ENCODE assay signal across 20 mouse cellular contexts in genomic region chr3:66505476-66506076, GRCm38 (mm10).
A peak's percentile ranks its signal among the peaks of the same experiment; 100 is the strongest.
DNase-seq lines count a peak whose midpoint lies in the region; ATAC-seq and TF ChIP-seq lines count a peak whose summit lies in the region.
"Had no signal": no experiment of that assay in that cellular context is flagged by ENCODE, and none has a peak within 500 bp of the region (broad histone marks: within the 10 kb centered on the region; RNA-seq: fewer than 3 reads in every experiment).

No protein-coding gene starts in this region.

- H3K9me3 ChIP-seq in limb, embryonic 12.5 days: no peaks in the 10 kb centered on the region
- H3K9me3 ChIP-seq in liver, embryonic 12.5 days (replicated peaks): no peaks in the 10 kb centered on the region
- H3K9me3 ChIP-seq: hindbrain, embryonic 13.5 days; limb, embryonic 13.5 days; liver, embryonic 15.5 days; neural tube, embryonic 13.5 days had no signal

- WGBS in cerebellum, adult 2 months: 13% methylated on average over 6 of the region's 6 CpGs
- 37% methylated on average over 6 of the region's 6 CpGs for WGBS in limb, embryonic 12.5 days
- 66% methylated on average over 6 of the region's 6 CpGs for WGBS in liver, embryonic 12.5 days (ENCODE audit: insufficient replicate concordance)

- TF ChIP-seq CTCF in cerebellum, adult 2 months (IDR thresholded peaks at IDR 0.05; ENCODE audit: borderline replicate concordance, insufficient read depth, low read depth, low read length): no peak

- H3K4me1 ChIP-seq in cerebellum, adult 2 months (ENCODE audit: control insufficient read depth, insufficient read depth, low read length): no peaks in the 10 kb centered on the region; the same call in 1 of the 2 replicates
- H3K4me1 ChIP-seq in limb, embryonic 12.5 days (replicated peaks): peaks cover 41% of the 10 kb centered on the region
- H3K4me1 ChIP-seq in liver, embryonic 12.5 days: peaks cover 14% of the 10 kb centered on the region

- no peaks in the 10 kb centered on the region for H3K27me3 ChIP-seq in cerebellum, adult 2 months (ENCODE audit: control insufficient read depth, insufficient read depth, low read length)
- H3K27me3 ChIP-seq in limb, embryonic 12.5 days: no peaks in the 10 kb centered on the region
- H3K27me3 ChIP-seq in liver, embryonic 12.5 days (replicated peaks): no peaks in the 10 kb centered on the region; the same call in 1 of the 2 replicates
- H3K27me3 ChIP-seq: hindbrain, embryonic 13.5 days; neural tube, embryonic 13.5 days had no signal

- intact Hi-C loops in left cerebral cortex, postnatal 4 days (cut with DNase I): no loop called here
- intact Hi-C loops in left cerebral cortex, postnatal 36 days (cut with DNase I): no loop called here

- no peak for TF ChIP-seq POLR2A in cerebellum, adult 2 months (IDR thresholded peaks at IDR 0.05; ENCODE audit: borderline replicate concordance, insufficient read depth, low read length)

- no peak overlapping the region; the same call in 1 of the 2 replicates for H3K27ac ChIP-seq in cerebellum, adult 2 months (ENCODE audit: insufficient read depth, low read length)
- H3K27ac ChIP-seq in limb, embryonic 12.5 days: 0 out of 2 replicates have a peak overlapping the region, but pooled peaks have one; percentile 35
- no peak overlapping the region for H3K27ac ChIP-seq in liver, embryonic 12.5 days
- H3K27ac ChIP-seq: hindbrain, embryonic 13.5 days; kidney, postnatal 0 days; layer of hippocampus, adult 2 months; limb, embryonic 13.5 days; liver, embryonic 15.5 days; neural tube, embryonic 13.5 days had no signal

- H3K36me3 ChIP-seq in limb, embryonic 12.5 days: no peaks in the 10 kb centered on the region
- H3K36me3 ChIP-seq in liver, embryonic 12.5 days: no peaks in the 10 kb centered on the region
- H3K36me3 ChIP-seq: hindbrain, embryonic 13.5 days; limb, embryonic 13.5 days; liver, embryonic 15.5 days; neural tube, embryonic 13.5 days had no signal

- peak; percentile 20 to 41 for DNase-seq in cerebellum, adult 2 months
- DNase-seq in left cerebral cortex, postnatal 4 days: peak; percentile 9
- DNase-seq in left cerebral cortex, postnatal 36 days (ENCODE audit: low spot score in 2 of 2): no peak
- peak; percentile 57 to 74 for DNase-seq in cerebellum, postnatal 10 days
- DNase-seq in thymus, postnatal 25 days: no peak
- DNase-seq: adrenal gland, adult 8-10 months; forebrain, postnatal 0 days; heart, adult 18-20 months; lung, postnatal 14 days; right cerebral cortex, postnatal 4 days had no signal

- no peak overlapping the region for H3K4me2 ChIP-seq in limb, embryonic 12.5 days
- H3K4me2 ChIP-seq in liver, embryonic 12.5 days: no peak overlapping the region
- H3K4me2 ChIP-seq: hindbrain, embryonic 13.5 days; limb, embryonic 13.5 days; liver, embryonic 15.5 days; neural tube, embryonic 13.5 days had no signal

- ATAC-seq in cerebellum, adult (ENCODE audit: insufficient number of reproducible peaks, low FRiP score, low TSS enrichment): no peak
- no peak for ATAC-seq in limb, embryonic 12.5 days (ENCODE audit: insufficient number of reproducible peaks, insufficient read depth, low FRiP score, low TSS enrichment, low read depth)
- no peak for ATAC-seq in liver, embryonic 12.5 days
- ATAC-seq: intestine, embryonic 16.5 days had no signal

- no peak overlapping the region for H3K4me3 ChIP-seq in cerebellum, adult 2 months (replicated peaks; ENCODE audit: insufficient read depth, low read depth, low read length)
- no peak overlapping the region for H3K4me3 ChIP-seq in limb, embryonic 12.5 days (replicated peaks)
- no peak overlapping the region for H3K4me3 ChIP-seq in liver, embryonic 12.5 days
- H3K4me3 ChIP-seq: hindbrain, embryonic 13.5 days; layer of hippocampus, adult 2 months; limb, embryonic 13.5 days; liver, embryonic 15.5 days; neural tube, embryonic 13.5 days had no signal

- H3K9ac ChIP-seq in limb, embryonic 12.5 days (replicated peaks): no peak overlapping the region
- H3K9ac ChIP-seq in liver, embryonic 12.5 days: no peak overlapping the region
- H3K9ac ChIP-seq: forebrain, postnatal 0 days; hindbrain, embryonic 13.5 days; limb, embryonic 13.5 days; liver, embryonic 15.5 days; neural tube, embryonic 13.5 days had no signal

Comparison
In these comparisons a context has a peak if more than half of its experiments do, and no peak if none do; other contexts are left out.
1. DNase-seq: peak in cerebellum, adult 2 months (2 of 2), left cerebral cortex, postnatal 4 days (single experiment) and cerebellum, postnatal 10 days (2 of 2); none in left cerebral cortex, postnatal 36 days (0 of 2) and thymus, postnatal 25 days (single experiment).